Mouse (Mus musculus): ENCODE results near the gene Gm11011. TPM values are rescaled to one million over a fixed set of nuclear protein-coding genes. Genes with fewer than 3 reads are reported as not detected.

Gene Gm11011
- polyA plus RNA-seq, 1 experiment from 2014 or later: not detected

- WGBS: 83% methylated on average over 15 of the region's 15 CpGs
- Histone ChIP-seq H3K4me3 (ENCODE audit: low read depth, low read length) (no peak overlapping the region), H3K4me2 (ENCODE audit: low read depth, severe bottlenecking) (no peak overlapping the region), H3K4me1 (ENCODE audit: control insufficient read depth, insufficient read depth, low read length) (no peaks in the 10 kb centered on the region), H3K36me3 (ENCODE audit: control insufficient read depth, insufficient read depth, low read length) (no peaks in the 10 kb centered on the region), H3K9me3 (ENCODE audit: control insufficient read depth, low read length) (no peaks in the 10 kb centered on the region), H3K27me3 (ENCODE audit: control insufficient read depth, insufficient read depth, low read length) (no peaks in the 10 kb centered on the region), H3K27ac (replicated peaks; ENCODE audit: low read depth, low read length) (no peak overlapping the region), H3K9ac (ENCODE audit: low read length) (no peak overlapping the region)
- DNase-seq (ENCODE audit: low spot score) (no peak), ATAC-seq (ENCODE audit: insufficient number of reproducible peaks, low FRiP score, low TSS enrichment, low read depth) (no peak)
These were observed 2.6 kb downstream of the Gm11011 start for GRCm38 (mm10) chr2:169584745-169585456.

GRCm38 (mm10) chr2:169583476-169583875, 4.1 kb downstream of the Gm11011 start:
- DNase-seq (ENCODE audit: low spot score) (no peak), ATAC-seq (ENCODE audit: insufficient number of reproducible peaks, low FRiP score, low TSS enrichment, low read depth) (no peak)
- Histone ChIP-seq H3K9ac (ENCODE audit: low read length) (no peak overlapping the region), H3K4me3 (ENCODE audit: low read depth, low read length) (no peak overlapping the region), H3K9me3 (ENCODE audit: control insufficient read depth, low read length) (no peaks in the 10 kb centered on the region), H3K4me1 (ENCODE audit: control insufficient read depth, insufficient read depth, low read length) (no peaks in the 10 kb centered on the region), H3K36me3 (ENCODE audit: control insufficient read depth, insufficient read depth, low read length) (no peaks in the 10 kb centered on the region), H3K27ac (replicated peaks; ENCODE audit: low read depth, low read length) (no peak overlapping the region), H3K4me2 (ENCODE audit: low read depth, severe bottlenecking) (no peak overlapping the region), H3K27me3 (ENCODE audit: control insufficient read depth, insufficient read depth, low read length) (no peaks in the 10 kb centered on the region)
- WGBS: 84% methylated on average over 3 of the region's 3 CpGs

- no peak overlapping the region for H3K27ac ChIP-seq (replicated peaks; ENCODE audit: low read depth, low read length)
These were observed 9.9 kb downstream of the Gm11011 start for GRCm38 (mm10) chr2:169577508-169578196.

GRCm38 (mm10) chr2:169570063-169570462, 17.5 kb downstream of the Gm11011 start:
- WGBS: 82% methylated on average over 10 of the region's 10 CpGs
- H3K4me3 ChIP-seq (ENCODE audit: low read depth, low read length): no peak overlapping the region
- no peaks in the 10 kb centered on the region for H3K27me3 ChIP-seq (ENCODE audit: control insufficient read depth, insufficient read depth, low read length)
- H3K36me3 ChIP-seq (ENCODE audit: control insufficient read depth, insufficient read depth, low read length): no peaks in the 10 kb centered on the region
- H3K4me1 ChIP-seq (ENCODE audit: control insufficient read depth, insufficient read depth, low read length): no peaks in the 10 kb centered on the region
- no peak for ATAC-seq (ENCODE audit: insufficient number of reproducible peaks, low FRiP score, low TSS enrichment, low read depth)
- no peak overlapping the region for H3K27ac ChIP-seq (replicated peaks; ENCODE audit: low read depth, low read length)
- no peak overlapping the region for H3K9ac ChIP-seq (ENCODE audit: low read length)
- no peak overlapping the region for H3K4me2 ChIP-seq (ENCODE audit: low read depth, severe bottlenecking)
- no peak for DNase-seq (ENCODE audit: low spot score)
- H3K9me3 ChIP-seq (ENCODE audit: control insufficient read depth, low read length): no peaks in the 10 kb centered on the region

More at GRCm38 (mm10) chr2:169577508-169578196, 9.9 kb downstream of the Gm11011 start:
- 81% methylated on average over 7 of the region's 7 CpGs for WGBS
- Histone ChIP-seq H3K27me3 (ENCODE audit: control insufficient read depth, insufficient read depth, low read length) (no peaks in the 10 kb centered on the region), H3K9me3 (ENCODE audit: control insufficient read depth, low read length) (no peaks in the 10 kb centered on the region), H3K4me2 (ENCODE audit: low read depth, severe bottlenecking) (no peak overlapping the region), H3K9ac (ENCODE audit: low read length) (no peak overlapping the region), H3K4me1 (ENCODE audit: control insufficient read depth, insufficient read depth, low read length) (no peaks in the 10 kb centered on the region), H3K36me3 (ENCODE audit: control insufficient read depth, insufficient read depth, low read length) (no peaks in the 10 kb centered on the region), H3K4me3 (ENCODE audit: low read depth, low read length) (no peak overlapping the region)
- ATAC-seq (ENCODE audit: insufficient number of reproducible peaks, low FRiP score, low TSS enrichment, low read depth): no peak
- DNase-seq (ENCODE audit: low spot score): no peak

GRCm38 (mm10) chr2:169566159-169566558, 21.4 kb downstream of the Gm11011 start:
- no peaks in the 10 kb centered on the region for H3K4me1 ChIP-seq (ENCODE audit: control insufficient read depth, insufficient read depth, low read length)
- H3K27me3 ChIP-seq (ENCODE audit: control insufficient read depth, insufficient read depth, low read length): no peaks in the 10 kb centered on the region
- no peak overlapping the region for H3K27ac ChIP-seq (replicated peaks; ENCODE audit: low read depth, low read length)
- ATAC-seq (ENCODE audit: insufficient number of reproducible peaks, low FRiP score, low TSS enrichment, low read depth) (no peak), DNase-seq (ENCODE audit: low spot score) (no peak)
- H3K4me3 ChIP-seq (ENCODE audit: low read depth, low read length): no peak overlapping the region
- no peaks in the 10 kb centered on the region for H3K9me3 ChIP-seq (ENCODE audit: control insufficient read depth, low read length)
- WGBS: 75% methylated on average over 4 of the region's 4 CpGs
- H3K4me2 ChIP-seq (ENCODE audit: low read depth, severe bottlenecking): no peak overlapping the region
- H3K9ac ChIP-seq (ENCODE audit: low read length): no peak overlapping the region
- H3K36me3 ChIP-seq (ENCODE audit: control insufficient read depth, insufficient read depth, low read length): no peaks in the 10 kb centered on the region

- Histone ChIP-seq H3K4me3 (ENCODE audit: low read depth, low read length) (no peak overlapping the region), H3K9me3 (ENCODE audit: control insufficient read depth, low read length) (no peaks in the 10 kb centered on the region), H3K27me3 (ENCODE audit: control insufficient read depth, insufficient read depth, low read length) (no peaks in the 10 kb centered on the region), H3K27ac (replicated peaks; ENCODE audit: low read depth, low read length) (no peak overlapping the region), H3K9ac (ENCODE audit: low read length) (no peak overlapping the region), H3K4me2 (ENCODE audit: low read depth, severe bottlenecking) (no peak overlapping the region), H3K36me3 (ENCODE audit: control insufficient read depth, insufficient read depth, low read length) (no peaks in the 10 kb centered on the region), H3K4me1 (ENCODE audit: control insufficient read depth, insufficient read depth, low read length) (no peaks in the 10 kb centered on the region)
- ATAC-seq (ENCODE audit: insufficient number of reproducible peaks, low FRiP score, low TSS enrichment, low read depth): no peak
- WGBS: 82% methylated on average over 7 of the region's 7 CpGs
- DNase-seq (ENCODE audit: low spot score): no peak
These were observed 21.8 kb downstream of the Gm11011 start for GRCm38 (mm10) chr2:169565751-169566150.

- Histone ChIP-seq H3K9ac (ENCODE audit: low read length) (no peak overlapping the region), H3K9me3 (ENCODE audit: control insufficient read depth, low read length) (no peaks in the 10 kb centered on the region), H3K4me1 (ENCODE audit: control insufficient read depth, insufficient read depth, low read length) (no peaks in the 10 kb centered on the region), H3K4me3 (ENCODE audit: low read depth, low read length) (no peak overlapping the region), H3K36me3 (ENCODE audit: control insufficient read depth, insufficient read depth, low read length) (no peaks in the 10 kb centered on the region), H3K27me3 (ENCODE audit: control insufficient read depth, insufficient read depth, low read length) (no peaks in the 10 kb centered on the region), H3K4me2 (ENCODE audit: low read depth, severe bottlenecking) (no peak overlapping the region), H3K27ac (replicated peaks; ENCODE audit: low read depth, low read length) (no peak overlapping the region)
- 89% methylated on average over 7 of the region's 7 CpGs for WGBS
- ATAC-seq (ENCODE audit: insufficient number of reproducible peaks, low FRiP score, low TSS enrichment, low read depth): no peak
- DNase-seq (ENCODE audit: low spot score): no peak
These were observed 41.9 kb downstream of the Gm11011 start for GRCm38 (mm10) chr2:169545674-169546073.

- ATAC-seq (ENCODE audit: insufficient number of reproducible peaks, low FRiP score, low TSS enrichment, low read depth): no peak
- WGBS: 76% methylated on average over 4 of the region's 4 CpGs
- no peak for DNase-seq (ENCODE audit: low spot score)
These were observed 48.6 kb downstream of the Gm11011 start for GRCm38 (mm10) chr2:169538906-169539305.

More at GRCm38 (mm10) chr2:169538906-169539305, 48.6 kb downstream of the Gm11011 start:
- Histone ChIP-seq H3K36me3 (ENCODE audit: control insufficient read depth, insufficient read depth, low read length) (no peaks in the 10 kb centered on the region), H3K27me3 (ENCODE audit: control insufficient read depth, insufficient read depth, low read length) (no peaks in the 10 kb centered on the region), H3K9ac (ENCODE audit: low read length) (no peak overlapping the region), H3K9me3 (ENCODE audit: control insufficient read depth, low read length) (no peaks in the 10 kb centered on the region), H3K27ac (replicated peaks; ENCODE audit: low read depth, low read length) (no peak overlapping the region), H3K4me1 (ENCODE audit: control insufficient read depth, insufficient read depth, low read length) (no peaks in the 10 kb centered on the region), H3K4me3 (ENCODE audit: low read depth, low read length) (no peak overlapping the region), H3K4me2 (ENCODE audit: low read depth, severe bottlenecking) (no peak overlapping the region)
